ENCODE assay signal across 11 mouse cellular contexts in the genomic region with DNA sequence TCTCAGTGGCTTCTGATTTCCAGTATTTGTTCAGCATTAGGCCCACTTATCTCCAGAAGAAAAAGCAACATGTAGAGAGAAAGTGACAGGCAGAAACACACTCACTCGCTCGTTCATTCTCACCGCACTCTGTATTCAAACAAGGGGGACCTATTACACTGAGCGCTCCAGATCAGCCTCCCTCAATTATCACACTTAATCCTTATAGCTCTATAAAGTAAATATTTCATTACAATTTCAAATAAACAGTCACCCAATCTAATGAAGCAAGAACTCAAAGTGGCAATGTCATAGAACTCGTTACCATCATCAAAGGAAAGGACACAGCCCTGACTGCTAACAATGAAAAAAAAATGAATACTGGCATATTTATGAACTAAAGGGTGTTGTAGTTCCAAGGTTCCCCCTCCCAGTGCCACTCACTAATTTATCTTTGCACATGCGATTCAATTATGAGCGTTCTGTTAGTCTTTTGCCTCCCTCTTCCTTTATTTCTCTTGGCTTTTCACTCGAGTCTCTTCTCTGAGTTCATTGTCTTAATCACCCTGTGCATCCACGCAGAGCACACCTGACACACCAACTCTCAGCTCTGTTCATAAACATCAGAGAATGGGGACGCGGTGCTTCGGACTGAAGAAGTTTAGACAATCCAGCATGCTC.
DNase-seq lines count a peak whose midpoint lies in the region; ATAC-seq lines count a peak whose summit lies in the region.
"Had no signal": no experiment of that assay in that cellular context is flagged by ENCODE, and none has a peak within 500 bp of the region (broad histone marks: within the 10 kb centered on the region; RNA-seq: fewer than 3 reads in every experiment).

No protein-coding gene starts in this region.

- no peaks in the 10 kb centered on the region for H3K36me3 ChIP-seq in heart, embryonic 11.5 days (ENCODE audit: control insufficient read depth, insufficient read depth, low read length)
- H3K36me3 ChIP-seq in neural tube, embryonic 11.5 days (ENCODE audit: control insufficient read depth, insufficient read depth, low read length): no peaks in the 10 kb centered on the region
- no peaks in the 10 kb centered on the region for H3K36me3 ChIP-seq in midbrain, embryonic 14.5 days (ENCODE audit: control insufficient read depth, insufficient read depth, low read length)

- intact Hi-C loops in heart, postnatal 10 days (cut with DNase I): no loop called here

- ATAC-seq in heart, embryonic 11.5 days (replicated peaks; ENCODE audit: insufficient number of reproducible peaks, low FRiP score, low TSS enrichment): no peak
- peak; percentile 36; the same call in 1 of the 2 replicates for ATAC-seq in neural tube, embryonic 11.5 days (ENCODE audit: insufficient read depth, low FRiP score, low TSS enrichment)
- peak; percentile 82 for ATAC-seq in midbrain, embryonic 14.5 days (ENCODE audit: low FRiP score, low TSS enrichment)
- ATAC-seq in megakaryocyte, adult 5-6 weeks (ENCODE audit: poor library complexity, severe bottlenecking): no peak

- H3K4me1 ChIP-seq in heart, embryonic 11.5 days (ENCODE audit: control insufficient read depth, insufficient read depth, low read length): peaks cover 14% of the 10 kb centered on the region
- peaks cover 27% of the 10 kb centered on the region for H3K4me1 ChIP-seq in neural tube, embryonic 11.5 days (ENCODE audit: control insufficient read depth, insufficient read depth, low read length)
- peaks cover 25% of the 10 kb centered on the region for H3K4me1 ChIP-seq in midbrain, embryonic 14.5 days (ENCODE audit: control insufficient read depth, insufficient read depth, low read length)

- H3K4me3 ChIP-seq in heart, embryonic 11.5 days (ENCODE audit: low read depth, low read length): no peak overlapping the region
- H3K4me3 ChIP-seq in neural tube, embryonic 11.5 days (ENCODE audit: low read depth, low read length): no peak overlapping the region
- H3K4me3 ChIP-seq in midbrain, embryonic 14.5 days (replicated peaks; ENCODE audit: low read depth, low read length): no peak overlapping the region; the same call in 1 of the 2 replicates

- no peaks in the 10 kb centered on the region for H3K9me3 ChIP-seq in heart, embryonic 11.5 days (replicated peaks; ENCODE audit: control insufficient read depth, low read length)
- no peaks in the 10 kb centered on the region for H3K9me3 ChIP-seq in neural tube, embryonic 11.5 days (ENCODE audit: control insufficient read depth, low read length)
- H3K9me3 ChIP-seq in midbrain, embryonic 14.5 days (ENCODE audit: control insufficient read depth, low read length): no peaks in the 10 kb centered on the region

- H3K27me3 ChIP-seq in heart, embryonic 11.5 days (ENCODE audit: control insufficient read depth, insufficient read depth, low read length): no peaks in the 10 kb centered on the region
- H3K27me3 ChIP-seq in neural tube, embryonic 11.5 days (ENCODE audit: control insufficient read depth, insufficient read depth, low read length): no peaks in the 10 kb centered on the region
- H3K27me3 ChIP-seq in midbrain, embryonic 14.5 days (ENCODE audit: control insufficient read depth, insufficient read depth, low read length): no peaks in the 10 kb centered on the region

- H3K4me2 ChIP-seq in heart, embryonic 11.5 days: peak overlapping the region; percentile 47
- H3K4me2 ChIP-seq in neural tube, embryonic 11.5 days (ENCODE audit: low read depth): peak overlapping the region; percentile 24
- peak overlapping the region; percentile 49 for H3K4me2 ChIP-seq in midbrain, embryonic 14.5 days (ENCODE audit: low read length)

- H3K9ac ChIP-seq in heart, embryonic 11.5 days (ENCODE audit: low read depth, low read length): no peak overlapping the region
- no peak overlapping the region for H3K9ac ChIP-seq in neural tube, embryonic 11.5 days (ENCODE audit: low read length)
- peak overlapping the region; percentile 1; the same call in 1 of the 2 replicates for H3K9ac ChIP-seq in midbrain, embryonic 14.5 days (replicated peaks; ENCODE audit: low read length)

- WGBS in heart, embryonic 11.5 days (ENCODE audit: insufficient replicate concordance): 65% methylated on average over 12 of the region's 12 CpGs
- WGBS in neural tube, embryonic 11.5 days: 58% methylated on average over 12 of the region's 12 CpGs
- 8% methylated on average over 12 of the region's 12 CpGs for WGBS in midbrain, embryonic 14.5 days

- DNase-seq in heart, postnatal 10 days: no peak
- no peak for DNase-seq in neural tube, embryonic 11.5 days (ENCODE audit: low spot score)
- DNase-seq in neural tube, embryonic 10.5 days (ENCODE audit: extremely low spot score, low spot score): no peak
- peak; percentile 44 for DNase-seq in midbrain, embryonic 14.5 days
- DNase-seq in spleen, adult 18-20 months: no peak
- DNase-seq in testis, postnatal 14 days (ENCODE audit: low spot score): no peak
- DNase-seq: adrenal gland, adult 2 months; cerebellum, adult 9-11 months; kidney, adult 8-10 months had no signal

- no peak overlapping the region for H3K27ac ChIP-seq in heart, embryonic 11.5 days (ENCODE audit: low read depth, low read length)
- peak overlapping the region; percentile 40; the same call in 1 of the 2 replicates for H3K27ac ChIP-seq in neural tube, embryonic 11.5 days (ENCODE audit: low read depth, low read length)
- peak overlapping the region; percentile 71 for H3K27ac ChIP-seq in midbrain, embryonic 14.5 days (replicated peaks; ENCODE audit: low read depth, low read length)

Comparison
In these comparisons a context has a peak if more than half of its experiments do, and no peak if none do; other contexts are left out.
1. ATAC-seq: peak in neural tube, embryonic 11.5 days (single experiment) and midbrain, embryonic 14.5 days (single experiment); none in heart, embryonic 11.5 days (single experiment) and megakaryocyte, adult 5-6 weeks (single experiment).
2. Peak in every context shown above with its lines, with median percentiles within 50 percentile points of each other: H3K4me2 ChIP-seq.